Mouse (Mus musculus) limb, embryonic 14.5 days (tissue): ENCODE data around the gene Aox2. TPM values are rescaled to one million over a fixed set of nuclear protein-coding genes. Genes with fewer than 3 reads are reported as not detected.

Experiments used
- ATAC-seq: fragments of 200-750 bp; cut with Nextera tagmentation; 2 replicates; pipeline ENCODE4 v1.8.0; 2017; ENCODE audit warnings: low read depth, moderate number of reproducible peaks, moderate TSS enrichment; ENCODE audit not compliant: low FRiP score
- DNase-seq: peaks from one replicate; pipeline ENCODE4 v3.0.0-alpha.2; 2015; ENCODE audit warnings: low spot score
- H3K27ac ChIP-seq: fragments of 300-500 bp; sonication (generic); replicated peaks from 2 replicates; pipeline ENCODE4 v1.5.1; 2014; ENCODE audit warnings: low read depth, mild to moderate bottlenecking, low read length, moderate library complexity, mixed read lengths
- H3K27me3 ChIP-seq: fragments of 300-500 bp; sonication (generic); 2 replicates; pipeline ENCODE4 v1.6.1; 2014; ENCODE audit warnings: low read length, mixed read lengths; ENCODE audit not compliant: control insufficient read depth, insufficient read depth
- H3K36me3 ChIP-seq: fragments of 300-500 bp; sonication (generic); 2 replicates; pipeline ENCODE4 v1.6.1; 2014; ENCODE audit warnings: mild to moderate bottlenecking, low read length, moderate library complexity, mixed read lengths; ENCODE audit not compliant: control insufficient read depth, insufficient read depth
- H3K4me1 ChIP-seq: fragments of 300-500 bp; sonication (generic); 2 replicates; pipeline ENCODE4 v1.6.1; 2014; ENCODE audit warnings: antibody characterized with exemption, low read length, mixed read lengths; ENCODE audit not compliant: control insufficient read depth, insufficient read depth
- H3K4me2 ChIP-seq: fragments of 300-500 bp; sonication (generic); replicated peaks from 2 replicates; pipeline ENCODE4 v1.6.1; 2014; ENCODE audit warnings: low read depth, mild to moderate bottlenecking, low read length, moderate library complexity; ENCODE audit not compliant: severe bottlenecking
- H3K4me3 ChIP-seq: fragments of 300-500 bp; sonication (generic); replicated peaks from 2 replicates; pipeline ENCODE4 v1.5.1; 2014; ENCODE audit warnings: low read length
- H3K9ac ChIP-seq: fragments of 300-500 bp; sonication (generic); 2 replicates; pipeline ENCODE4 v1.6.1; 2014; ENCODE audit warnings: mild to moderate bottlenecking, low read depth, low read length, moderate library complexity; ENCODE audit not compliant: severe bottlenecking
- H3K9me3 ChIP-seq: fragments of 300-500 bp; sonication (generic); 2 replicates; pipeline ENCODE4 v1.6.1; 2016; ENCODE audit warnings: low read length; ENCODE audit not compliant: control insufficient read depth
- POLR2A ChIP-seq: fragments of 200-500 bp; IDR thresholded peaks from 2 replicates; pipeline ENCODE4 v1.8.0; 2012; ENCODE audit warnings: inconsistent platforms, mild to moderate bottlenecking, moderate library complexity, borderline replicate concordance; ENCODE audit not compliant: insufficient read depth, insufficient read length; ENCODE audit errors: extremely low read depth
- WGBS: fragments of 180-500 bp; shearing (Covaris S2); extraction: QIAGEN DNeasy Blood & Tissue Kit; methylation state at CpG from one replicate; pipeline ENCODE4 v1.1.7; 2014; 5-methylcytosine and 5-hydroxymethylcytosine counted together
- polyA plus RNA-seq, 2 experiments: library from polyadenylated mRNA; depleted of rRNA in 1 of 2; stranded (reverse) in 1 of 2; unstranded in 1 of 2; fragments of >200 nt; fragmentation: Nextera tagmentation in 1 of 2; extraction: Ambion mirVana in 1 of 2; gene quantifications; 2 replicates each; pipeline versions ENCODE4 v1.2.1 to v1.2.3; 2012 to 2014

Aox2 gene
- polyA plus RNA-seq, 2 experiments = 0.06 to 0.10 TPM

DNA sequence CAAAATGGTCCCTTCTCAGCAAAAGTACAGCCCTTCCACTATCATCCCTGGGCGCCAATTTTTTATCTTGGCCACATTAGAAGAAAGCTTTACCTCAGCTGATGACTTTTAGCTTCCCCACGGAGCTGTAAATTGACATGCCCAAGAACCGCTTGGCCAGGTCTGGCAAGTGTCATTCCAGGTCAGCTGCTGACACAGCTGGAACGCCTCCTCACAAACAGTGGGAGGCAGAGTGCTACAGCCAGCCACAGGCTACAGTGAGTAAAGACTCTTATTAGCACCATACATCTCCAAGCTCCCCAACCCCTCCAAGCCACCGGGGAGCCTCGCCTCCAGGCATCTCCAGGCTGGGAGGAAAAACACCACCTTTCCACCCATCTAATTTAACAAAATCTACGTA, 63.5 kb downstream of the Aox2 start:
- DNase-seq (no peak), ATAC-seq (no peak; the same call in 1 of the 2 replicates)
- H3K4me3 ChIP-seq = no peak overlapping the region
- no peak overlapping the region for H3K27ac ChIP-seq
- no peaks in the 10 kb centered on the region for H3K4me1 ChIP-seq
- no peaks in the 10 kb centered on the region for H3K27me3 ChIP-seq
- TF ChIP-seq POLR2A = no peak
- no peak overlapping the region for H3K9ac ChIP-seq
- no peaks in the 10 kb centered on the region for H3K9me3 ChIP-seq
- WGBS = 11% methylated on average over 7 of the region's 7 CpGs
- no peaks in the 10 kb centered on the region for H3K36me3 ChIP-seq
- no peak overlapping the region for H3K4me2 ChIP-seq

DNA sequence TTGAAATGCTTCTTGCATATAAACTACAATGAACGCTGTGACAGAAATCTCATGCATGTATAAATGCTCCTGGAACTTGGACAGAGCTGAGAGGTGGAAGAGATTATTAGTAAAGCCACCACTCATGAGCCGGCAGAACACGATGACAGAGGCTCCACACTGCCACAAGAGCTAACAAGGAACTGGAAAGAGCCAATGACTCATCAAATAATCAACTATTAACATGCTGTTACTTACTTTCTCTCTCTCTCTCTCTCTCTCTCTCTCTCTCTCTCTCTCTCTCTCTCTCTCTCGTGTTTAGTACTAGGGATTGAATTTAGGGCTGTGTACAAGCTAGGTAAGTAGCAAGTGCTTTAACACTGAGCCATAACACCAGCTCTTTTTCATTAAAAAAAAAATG, 65.7 kb downstream of the Aox2 start:
- TF ChIP-seq POLR2A = no peak
- no peaks in the 10 kb centered on the region for H3K27me3 ChIP-seq
- no peak for DNase-seq
- H3K4me3 ChIP-seq = no peak overlapping the region
- WGBS = 78% methylated on average over 4 of the region's 4 CpGs
- H3K9me3 ChIP-seq = no peaks in the 10 kb centered on the region
- ATAC-seq = no peak
- H3K9ac ChIP-seq = no peak overlapping the region
- H3K36me3 ChIP-seq = no peaks in the 10 kb centered on the region
- no peak overlapping the region for H3K27ac ChIP-seq
- H3K4me1 ChIP-seq = no peaks in the 10 kb centered on the region
- no peak overlapping the region for H3K4me2 ChIP-seq

DNA sequence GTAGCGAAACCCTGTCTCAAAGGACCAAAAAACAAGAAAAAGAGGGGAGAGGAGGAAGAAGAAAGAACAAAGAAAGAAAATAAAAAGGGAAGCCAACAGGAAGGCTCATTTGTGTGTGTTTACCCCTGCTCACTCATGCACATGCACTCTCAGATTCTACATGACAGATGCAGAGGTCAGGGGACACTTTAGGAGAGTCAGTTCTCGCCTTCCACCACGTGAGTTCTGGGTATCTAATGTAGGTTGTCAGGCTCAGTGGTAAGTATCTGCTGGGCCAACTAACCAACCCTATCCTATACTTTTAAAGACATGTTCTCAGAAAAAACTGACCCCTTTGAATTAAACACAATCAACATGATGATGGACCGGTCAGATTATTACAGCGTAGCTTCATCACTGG, 66.4 kb downstream of the Aox2 start:
- ATAC-seq (no peak), DNase-seq (no peak)
- no peaks in the 10 kb centered on the region for H3K9me3 ChIP-seq
- no peaks in the 10 kb centered on the region for H3K27me3 ChIP-seq
- H3K4me1 ChIP-seq = no peaks in the 10 kb centered on the region
- H3K36me3 ChIP-seq = no peaks in the 10 kb centered on the region
- H3K4me3 ChIP-seq = no peak overlapping the region
- H3K27ac ChIP-seq = no peak overlapping the region
- no peak overlapping the region for H3K9ac ChIP-seq
- no peak for TF ChIP-seq POLR2A
- 88% methylated on average over 5 of the region's 5 CpGs for WGBS
- no peak overlapping the region for H3K4me2 ChIP-seq

DNA sequence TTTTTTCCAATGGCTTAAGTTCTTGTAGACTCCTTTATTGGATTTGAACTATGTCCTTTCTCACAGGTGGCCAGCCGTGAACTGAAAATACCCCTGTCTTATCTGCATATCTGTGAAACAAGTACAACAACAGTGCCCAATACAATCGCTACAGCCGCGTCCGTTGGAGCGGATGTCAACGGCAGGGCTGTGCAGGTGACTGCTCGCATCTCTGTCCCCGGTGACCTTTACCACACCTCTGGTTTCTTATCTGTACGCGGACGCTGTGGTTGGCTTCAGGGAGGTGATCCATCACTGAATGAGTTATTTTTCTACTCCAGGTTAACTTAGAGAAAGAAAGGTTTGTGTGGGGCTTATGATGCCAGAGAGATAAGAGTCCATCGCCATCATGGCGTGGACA, 68.0 kb downstream of the Aox2 start:
- WGBS = 94% methylated on average over 14 of the region's 14 CpGs
- H3K4me1 ChIP-seq = no peaks in the 10 kb centered on the region
- no peak for DNase-seq
- H3K4me3 ChIP-seq = no peak overlapping the region
- H3K9me3 ChIP-seq = no peaks in the 10 kb centered on the region
- no peak overlapping the region for H3K27ac ChIP-seq
- no peak overlapping the region for H3K9ac ChIP-seq
- no peak for ATAC-seq
- H3K36me3 ChIP-seq = no peaks in the 10 kb centered on the region
- no peak overlapping the region for H3K4me2 ChIP-seq
- no peaks in the 10 kb centered on the region for H3K27me3 ChIP-seq
- TF ChIP-seq POLR2A = no peak

DNA sequence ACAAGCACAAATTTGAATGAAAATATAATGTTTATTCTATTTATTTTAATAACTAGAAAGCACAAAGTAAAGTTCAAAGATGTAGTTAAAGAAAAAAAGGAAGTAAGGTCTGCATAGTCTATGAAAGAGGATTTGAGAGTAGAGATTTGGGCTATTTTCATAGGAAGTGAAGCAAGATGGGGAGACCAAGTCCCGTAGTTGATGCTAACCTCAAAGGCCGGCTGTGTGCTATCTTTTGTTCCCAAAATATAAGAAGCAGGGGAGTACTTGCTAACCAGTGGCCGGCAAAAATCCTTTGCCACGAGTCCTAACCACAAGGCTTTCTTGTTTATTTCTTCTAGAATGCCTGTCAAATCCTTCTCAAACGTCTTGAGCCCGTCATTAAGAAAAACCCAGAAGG, 70.6 kb downstream of the Aox2 start:
- H3K9me3 ChIP-seq = no peaks in the 10 kb centered on the region
- no peaks in the 10 kb centered on the region for H3K4me1 ChIP-seq
- no peak overlapping the region for H3K9ac ChIP-seq
- no peak overlapping the region for H3K4me2 ChIP-seq
- no peak overlapping the region for H3K4me3 ChIP-seq
- H3K27ac ChIP-seq = no peak overlapping the region
- H3K36me3 ChIP-seq = no peaks in the 10 kb centered on the region
- no peak for DNase-seq
- no peak for ATAC-seq
- 80% methylated on average over 6 of the region's 6 CpGs for WGBS
- H3K27me3 ChIP-seq = no peaks in the 10 kb centered on the region
- no peak for TF ChIP-seq POLR2A

DNA sequence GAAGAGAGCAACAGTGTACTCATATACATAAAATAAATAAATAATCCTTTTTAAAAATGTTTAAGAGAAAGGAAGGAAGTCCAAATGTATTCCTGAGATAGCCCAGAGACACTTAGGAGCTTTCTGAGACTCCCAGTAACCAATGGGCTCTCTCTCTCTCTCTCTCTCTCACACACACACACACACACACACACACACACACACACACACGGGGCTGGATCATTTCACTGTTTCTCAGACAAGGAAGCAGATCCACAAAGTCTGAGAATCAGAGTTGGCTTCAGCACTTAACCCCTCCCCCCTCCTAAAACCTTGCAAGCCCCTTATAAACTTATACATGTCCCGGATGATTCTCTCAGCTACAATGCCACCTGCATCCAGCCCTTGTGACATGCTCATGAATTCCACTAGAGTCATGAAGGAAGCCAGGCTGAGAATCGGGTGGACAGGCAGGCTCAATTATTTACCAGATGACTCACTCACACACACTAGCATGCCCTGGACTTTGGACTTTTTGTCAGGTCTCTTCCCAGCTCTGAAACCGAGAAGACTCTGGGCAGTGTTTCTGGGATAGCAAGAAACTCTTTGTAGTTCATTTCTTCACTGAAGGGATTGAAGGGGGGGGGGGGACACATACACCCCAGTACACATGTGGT, 75.2 kb downstream of the Aox2 start:
- no peaks in the 10 kb centered on the region for H3K27me3 ChIP-seq
- H3K9ac ChIP-seq = no peak overlapping the region
- H3K4me3 ChIP-seq = no peak overlapping the region
- H3K9me3 ChIP-seq = no peaks in the 10 kb centered on the region
- ATAC-seq = no peak
- H3K36me3 ChIP-seq = no peaks in the 10 kb centered on the region
- no peak overlapping the region for H3K27ac ChIP-seq
- no peak for DNase-seq
- no peak for TF ChIP-seq POLR2A
- no peaks in the 10 kb centered on the region for H3K4me1 ChIP-seq
- WGBS = 40% methylated on average over 4 of the region's 4 CpGs
- H3K4me2 ChIP-seq = no peak overlapping the region
